Mouse (Mus musculus) forebrain, embryonic 10.5 days (tissue): ENCODE measurements around the gene Gas2. TPM values are rescaled to one million over a fixed set of nuclear protein-coding genes. Genes with fewer than 3 reads are reported as not detected.

ENCODE experiments used
- DNase-seq: peaks from one replicate; pipeline ENCODE4 v3.0.0-alpha.2; 2017; ENCODE audit warnings: low spot score; ENCODE audit errors: extremely low spot score
- H3K27ac ChIP-seq: fragments of 300-500 bp; sonication (generic); 2 replicates; pipeline ENCODE4 v1.5.1; 2016; ENCODE audit warnings: mild to moderate bottlenecking
- H3K27me3 ChIP-seq: fragments of 300-500 bp; sonication (generic); 2 replicates; pipeline ENCODE4 v1.6.1; 2016; ENCODE audit warnings: mild to moderate bottlenecking; ENCODE audit not compliant: poor library complexity, severe bottlenecking
- H3K36me3 ChIP-seq: fragments of 300-500 bp; sonication (generic); replicated peaks from 2 replicates; pipeline ENCODE4 v1.6.1; 2016; ENCODE audit warnings: mild to moderate bottlenecking, moderate library complexity
- H3K4me1 ChIP-seq: fragments of 300-500 bp; sonication (generic); 2 replicates; pipeline ENCODE4 v1.6.1; 2016
- H3K4me3 ChIP-seq: fragments of 300-500 bp; sonication (generic); 2 replicates; pipeline ENCODE4 v1.5.1; 2016; ENCODE audit warnings: mild to moderate bottlenecking, moderate library complexity
- H3K9me3 ChIP-seq: fragments of 300-500 bp; sonication (generic); 2 replicates; pipeline ENCODE4 v1.6.1; 2016; ENCODE audit warnings: mild to moderate bottlenecking, moderate library complexity
- WGBS: fragments of 180-500 bp; shearing (Covaris S2); methylation state at CpG from one replicate; pipeline ENCODE4 v1.1.7; 2016; 5-methylcytosine and 5-hydroxymethylcytosine counted together
- polyA plus RNA-seq: library from polyadenylated mRNA; unstranded; fragments of >200 nt; fragmentation: Nextera tagmentation; extraction: Ambion mirVana; gene quantifications from 2 replicates; pipeline ENCODE4 v1.2.1, GENCODE M21; 2016

The Gas2 gene
- polyA plus RNA-seq = 25.1 and 27.6 TPM in 2 replicates

DNA sequence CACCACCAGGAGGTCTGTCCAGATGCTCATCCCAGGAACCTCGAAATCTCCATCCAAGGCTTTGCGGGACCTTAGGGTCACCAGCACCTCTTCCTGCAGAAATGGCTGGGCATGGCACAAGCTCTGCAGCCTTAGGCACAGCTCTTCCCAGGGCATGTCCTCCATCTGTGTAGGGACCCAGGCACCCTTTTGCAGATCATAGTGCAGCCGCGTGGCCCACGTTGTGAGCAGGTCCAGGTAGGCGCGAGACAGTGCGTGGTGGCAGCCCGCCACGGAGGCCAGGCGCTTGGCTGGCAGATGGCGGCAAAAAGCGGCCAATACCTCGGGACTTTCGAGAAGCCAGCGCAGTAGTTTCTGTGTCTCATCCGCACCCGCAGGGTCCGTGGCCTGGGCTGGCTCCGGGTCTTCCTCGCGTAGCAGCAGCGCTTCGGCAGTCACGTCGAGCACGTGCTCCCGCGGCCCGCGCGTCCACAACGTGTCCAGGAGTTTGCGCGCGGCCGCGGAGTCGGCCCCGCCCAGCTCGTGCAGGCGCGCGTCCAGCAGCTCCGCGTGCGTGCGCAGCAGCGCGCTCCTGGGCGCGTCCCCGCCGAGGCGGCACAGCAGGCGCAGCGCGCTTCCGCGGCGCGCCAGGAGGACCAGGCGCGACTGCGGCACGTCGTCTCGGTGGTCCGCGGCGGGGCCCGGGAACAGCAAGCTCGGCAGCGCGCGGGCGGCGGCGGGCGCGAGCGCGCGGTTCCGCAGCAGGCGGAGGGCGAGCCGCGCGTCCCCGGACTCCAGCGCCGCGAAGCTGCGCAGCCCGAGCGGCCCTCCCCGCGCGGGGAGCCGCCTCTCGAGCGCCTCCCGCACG is at the start of gene Gas2:
Gene Gas2, plus strand, starts transcription at position 766 of the 847 bp plus-strand sequence.
- peaks cover 57% of the 10 kb centered on the region for H3K36me3 ChIP-seq
- 9% methylated on average over 100 of the region's 105 CpGs for WGBS
- DNase-seq = peak; percentile 76
- peaks cover 20% of the 10 kb centered on the region for H3K4me1 ChIP-seq
- peaks cover 2% of the 10 kb centered on the region; the same call in 1 of the 2 replicates for H3K9me3 ChIP-seq
- H3K27me3 ChIP-seq = no peaks in the 10 kb centered on the region
- H3K4me3 ChIP-seq = peak within 1 kb of the TSS; percentile 72
- H3K27ac ChIP-seq = peak within 1 kb of the TSS; percentile 98

DNA sequence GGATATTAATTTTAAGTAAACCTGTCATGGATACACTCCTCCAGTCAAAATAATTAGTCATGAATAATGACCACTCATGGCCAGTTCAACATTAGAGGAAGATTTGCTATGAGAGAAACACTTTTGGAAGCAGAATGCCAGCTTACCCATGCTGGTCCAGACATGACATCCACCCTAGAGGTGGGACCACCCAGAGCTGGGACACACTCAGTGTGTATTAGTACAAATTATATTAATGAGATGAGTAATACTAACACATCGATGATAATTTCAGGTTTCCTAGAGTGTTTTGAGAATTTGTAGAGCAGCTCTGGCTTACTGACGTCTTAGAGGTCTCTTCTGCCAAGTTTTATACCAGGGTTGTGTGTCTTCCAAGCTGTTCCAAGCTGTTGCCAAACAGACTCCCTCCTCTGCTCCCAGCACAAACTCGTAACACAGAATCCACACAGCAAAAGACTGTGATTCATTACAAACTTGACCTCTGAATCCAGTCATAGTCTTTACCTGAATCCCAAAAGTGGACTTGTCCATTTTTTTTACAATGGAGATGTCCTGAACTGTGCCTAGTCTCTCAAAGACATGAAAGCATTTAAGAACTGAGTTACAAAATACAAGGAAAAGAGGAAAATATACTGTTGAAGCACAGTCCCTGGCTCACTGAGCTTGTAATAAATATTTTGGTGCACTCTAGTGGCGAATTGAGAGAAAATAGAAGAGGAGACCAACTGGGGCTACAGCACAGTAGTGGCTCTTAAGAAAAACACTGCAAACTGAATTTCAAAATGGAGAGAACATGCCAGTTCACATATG is 46.1 kb upstream of the Gas2 start:
- no peaks in the 10 kb centered on the region for H3K9me3 ChIP-seq
- DNase-seq = no peak
- H3K27me3 ChIP-seq = no peaks in the 10 kb centered on the region
- WGBS = 58% methylated on average over 4 of the region's 4 CpGs
- no peaks in the 10 kb centered on the region for H3K36me3 ChIP-seq
- no peaks in the 10 kb centered on the region for H3K4me1 ChIP-seq
- H3K4me3 ChIP-seq = no peak overlapping the region
- no peak overlapping the region for H3K27ac ChIP-seq

DNA sequence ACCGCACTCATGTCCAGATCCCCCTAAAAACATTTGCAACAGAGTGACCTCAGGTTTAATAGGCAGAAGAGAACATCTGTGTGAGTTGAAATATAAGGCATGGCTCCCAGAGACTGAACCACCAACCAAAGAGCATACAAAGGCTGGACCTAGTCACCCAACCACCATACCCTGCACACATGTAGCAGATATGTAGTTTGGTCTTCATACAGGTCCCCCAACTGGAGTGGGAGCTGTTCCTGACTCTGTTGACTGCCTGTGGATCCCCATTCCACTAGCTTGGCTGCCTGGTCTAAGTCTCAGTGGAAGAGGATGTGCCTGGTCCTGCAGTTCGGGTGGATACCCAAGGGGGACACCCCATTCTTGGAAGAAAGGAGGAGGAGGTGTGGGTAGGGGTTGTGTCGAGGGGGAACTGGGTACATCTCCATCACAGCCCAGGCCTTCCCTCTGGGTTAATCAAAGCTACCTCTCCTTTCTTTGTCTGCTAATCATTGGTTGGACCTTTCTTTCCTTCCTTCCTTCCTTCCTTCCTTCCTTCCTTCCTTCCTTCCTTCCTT is 45.5 kb upstream of the Gas2 start:
- DNase-seq = no peak
- 74% methylated on average over 3 of the region's 3 CpGs for WGBS

DNA sequence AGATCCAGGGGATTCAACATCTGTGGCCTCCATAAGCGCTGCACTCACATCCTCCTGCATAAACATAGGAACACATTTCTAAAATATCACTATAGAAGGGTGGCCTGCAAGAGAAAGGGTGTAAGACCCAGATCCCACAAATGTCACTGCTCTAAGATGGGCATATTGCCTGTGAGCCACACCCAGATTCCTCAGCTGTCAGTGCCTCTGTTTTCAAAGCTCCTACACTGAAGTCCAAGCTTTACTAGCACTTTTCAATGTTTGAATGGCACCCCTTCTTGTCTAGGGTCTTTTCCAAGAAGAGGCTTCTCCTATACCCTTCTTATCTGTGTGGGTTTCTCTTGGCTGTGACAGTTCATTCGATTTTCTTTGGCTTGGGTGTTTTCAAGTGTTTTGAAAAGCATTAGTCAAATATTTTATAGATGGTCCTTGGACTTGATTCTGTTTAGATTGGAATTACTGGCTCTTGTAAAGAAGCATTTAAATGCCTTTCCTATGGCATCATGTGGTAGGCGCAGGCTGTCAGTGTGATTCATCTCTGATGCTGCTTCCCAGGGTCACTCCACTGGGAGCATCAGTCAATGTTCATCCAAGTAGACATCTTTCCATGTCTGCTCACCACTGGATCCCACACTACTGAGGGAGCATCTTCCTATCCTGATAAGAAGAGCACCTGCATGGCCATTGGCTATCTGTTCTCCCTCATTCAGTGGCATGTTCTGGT is 43.4 kb upstream of the Gas2 start:
- no peak overlapping the region for H3K27ac ChIP-seq
- no peaks in the 10 kb centered on the region for H3K9me3 ChIP-seq
- no peak overlapping the region for H3K4me3 ChIP-seq
- no peaks in the 10 kb centered on the region for H3K4me1 ChIP-seq
- no peaks in the 10 kb centered on the region for H3K27me3 ChIP-seq
- H3K36me3 ChIP-seq = no peaks in the 10 kb centered on the region
- 76% methylated on average over 3 of the region's 3 CpGs for WGBS
- no peak for DNase-seq

More for the DNA sequence above, 45.5 kb upstream of the Gas2 start:
- Histone ChIP-seq H3K36me3 (no peaks in the 10 kb centered on the region), H3K4me3 (no peak overlapping the region), H3K27ac (no peak overlapping the region), H3K9me3 (no peaks in the 10 kb centered on the region), H3K4me1 (no peaks in the 10 kb centered on the region), H3K27me3 (no peaks in the 10 kb centered on the region)

DNA sequence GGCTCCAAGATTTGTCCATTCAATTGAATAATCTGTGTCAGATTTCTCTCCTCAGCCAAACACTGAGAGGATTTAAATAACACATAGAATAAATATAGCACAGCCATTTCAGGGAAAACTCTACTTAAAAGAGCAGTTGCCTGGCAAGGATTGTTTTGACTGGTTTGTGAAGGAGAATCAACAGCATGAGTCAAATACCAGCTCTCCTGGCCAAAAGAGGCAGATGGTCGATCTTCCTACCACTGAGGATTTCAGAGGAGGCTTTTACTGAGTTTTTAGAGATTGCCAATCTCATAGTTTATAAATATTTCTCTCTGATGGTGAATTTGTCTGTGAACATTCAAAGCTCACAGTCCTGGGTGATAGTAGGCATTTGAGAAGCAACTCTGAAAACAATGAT is 41.9 kb upstream of the Gas2 start:
- DNase-seq = no peak
- WGBS = 78% methylated on average over 1 of the region's 1 CpGs
- H3K36me3 ChIP-seq = no peaks in the 10 kb centered on the region
- no peaks in the 10 kb centered on the region for H3K4me1 ChIP-seq
- H3K27me3 ChIP-seq = no peaks in the 10 kb centered on the region
- no peak overlapping the region for H3K27ac ChIP-seq
- H3K9me3 ChIP-seq = no peaks in the 10 kb centered on the region
- H3K4me3 ChIP-seq = no peak overlapping the region

DNA sequence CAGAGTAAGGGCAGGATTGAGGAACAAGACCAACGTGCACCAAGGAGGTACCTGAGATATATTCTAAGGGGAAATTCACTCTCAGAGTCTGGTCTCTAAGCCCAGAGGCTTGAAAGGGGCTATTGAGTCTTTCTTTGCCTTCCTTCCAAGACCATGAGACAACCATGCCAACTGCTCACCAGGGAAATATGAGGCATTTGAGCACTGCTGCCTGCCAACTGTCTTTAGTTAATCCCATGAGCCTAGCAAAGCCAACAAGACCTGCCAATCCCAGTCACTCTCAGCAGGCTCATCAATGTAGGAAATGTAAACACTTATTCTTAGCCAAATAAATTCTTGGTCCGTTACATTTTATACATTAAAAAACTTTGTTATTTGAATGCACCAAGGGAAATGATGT is 40.3 kb upstream of the Gas2 start:
- no peak for DNase-seq
- Histone ChIP-seq H3K9me3 (no peaks in the 10 kb centered on the region), H3K36me3 (no peaks in the 10 kb centered on the region), H3K27ac (no peak overlapping the region), H3K4me1 (no peaks in the 10 kb centered on the region), H3K27me3 (no peaks in the 10 kb centered on the region), H3K4me3 (no peak overlapping the region)
- WGBS = 83% methylated on average over 2 of the region's 2 CpGs

DNA sequence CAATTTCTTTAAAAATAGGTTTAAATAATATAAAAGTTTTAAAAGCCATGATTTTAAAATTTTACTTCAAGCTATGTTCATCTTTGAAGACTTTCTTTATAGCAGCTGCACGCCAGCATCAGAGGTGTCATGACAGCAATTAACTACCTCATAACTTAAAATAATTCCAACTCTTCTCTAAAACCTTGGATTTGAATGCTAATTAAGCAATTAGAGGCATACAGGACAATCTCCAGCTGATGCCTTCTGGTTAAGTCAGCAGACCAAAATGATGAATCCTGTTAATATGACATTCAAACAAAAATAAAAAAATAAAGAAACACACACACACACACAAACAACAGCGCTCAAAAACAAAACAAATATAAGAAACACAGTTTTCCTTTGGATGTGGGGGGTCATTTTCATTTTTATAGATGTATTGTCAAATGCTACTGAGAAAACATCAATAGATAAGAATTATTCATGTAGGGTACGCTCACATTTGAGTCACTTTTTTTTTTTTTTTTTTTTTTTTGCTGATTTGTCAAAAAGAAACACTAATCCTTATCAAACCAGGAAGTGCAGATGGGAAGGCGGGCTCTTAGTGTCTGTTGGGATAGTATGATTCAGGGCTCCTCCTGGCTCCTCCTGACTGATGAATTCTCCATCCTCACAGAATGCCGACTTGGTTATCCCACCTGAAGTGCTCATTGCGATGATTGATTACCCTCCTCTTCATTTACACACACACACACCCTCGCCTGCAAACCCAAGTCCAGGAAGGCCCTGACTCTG is 38.1 kb upstream of the Gas2 start:
- WGBS = 85% methylated on average over 7 of the region's 7 CpGs
- Histone ChIP-seq H3K36me3 (no peaks in the 10 kb centered on the region), H3K27ac (no peak overlapping the region), H3K4me1 (no peaks in the 10 kb centered on the region), H3K27me3 (no peaks in the 10 kb centered on the region), H3K9me3 (no peaks in the 10 kb centered on the region), H3K4me3 (no peak overlapping the region)
- DNase-seq = no peak

DNA sequence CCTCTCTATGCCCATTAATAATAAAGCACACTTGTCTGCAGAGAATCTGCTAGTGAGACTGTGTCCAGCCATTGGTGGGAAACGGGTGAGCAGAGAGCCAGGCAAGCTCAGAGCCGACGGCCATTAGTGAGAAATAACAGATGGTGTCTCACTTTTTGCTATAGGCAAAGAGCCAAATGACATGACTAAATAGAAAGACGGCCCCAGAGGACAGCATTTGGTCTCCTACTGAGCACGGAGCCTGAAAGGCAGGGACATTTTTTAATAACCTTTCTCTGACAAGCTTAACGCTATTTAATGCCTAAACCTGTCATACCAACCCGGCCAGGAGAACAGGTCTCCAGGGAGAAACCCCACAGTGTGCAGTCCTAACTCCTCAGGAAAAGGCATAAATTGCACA is 29.9 kb upstream of the Gas2 start:
- Histone ChIP-seq H3K4me3 (no peak overlapping the region), H3K27me3 (no peaks in the 10 kb centered on the region), H3K27ac (no peak overlapping the region), H3K9me3 (no peaks in the 10 kb centered on the region), H3K4me1 (peaks cover 4% of the 10 kb centered on the region; the same call in 1 of the 2 replicates), H3K36me3 (no peaks in the 10 kb centered on the region)
- WGBS = 79% methylated on average over 7 of the region's 7 CpGs
- DNase-seq = no peak

DNA sequence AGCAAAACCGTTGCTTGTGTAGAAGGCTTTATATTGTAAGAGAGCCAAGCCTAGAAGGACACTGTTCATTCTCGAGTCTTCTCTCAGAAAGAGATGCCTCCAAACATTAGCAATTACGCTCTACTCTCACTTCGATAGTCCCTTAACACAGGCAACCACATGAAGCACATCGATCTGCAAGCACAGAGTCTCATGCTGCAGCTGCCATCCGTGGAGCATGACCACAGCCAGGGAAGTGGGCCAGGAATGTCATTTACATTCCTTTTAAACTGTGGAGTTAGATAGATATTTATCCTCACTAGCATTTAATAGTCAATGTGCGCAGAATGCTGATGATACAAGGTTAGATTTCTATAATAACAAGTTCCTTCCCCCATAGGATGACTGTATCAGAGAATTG is 21.3 kb upstream of the Gas2 start:
- no peak overlapping the region for H3K4me3 ChIP-seq
- no peak for DNase-seq
- no peaks in the 10 kb centered on the region for H3K27me3 ChIP-seq
- no peaks in the 10 kb centered on the region for H3K36me3 ChIP-seq
- 90% methylated on average over 7 of the region's 7 CpGs for WGBS
- peaks cover 7% of the 10 kb centered on the region; the same call in 1 of the 2 replicates for H3K9me3 ChIP-seq
- H3K4me1 ChIP-seq = no peaks in the 10 kb centered on the region
- no peak overlapping the region for H3K27ac ChIP-seq

DNA sequence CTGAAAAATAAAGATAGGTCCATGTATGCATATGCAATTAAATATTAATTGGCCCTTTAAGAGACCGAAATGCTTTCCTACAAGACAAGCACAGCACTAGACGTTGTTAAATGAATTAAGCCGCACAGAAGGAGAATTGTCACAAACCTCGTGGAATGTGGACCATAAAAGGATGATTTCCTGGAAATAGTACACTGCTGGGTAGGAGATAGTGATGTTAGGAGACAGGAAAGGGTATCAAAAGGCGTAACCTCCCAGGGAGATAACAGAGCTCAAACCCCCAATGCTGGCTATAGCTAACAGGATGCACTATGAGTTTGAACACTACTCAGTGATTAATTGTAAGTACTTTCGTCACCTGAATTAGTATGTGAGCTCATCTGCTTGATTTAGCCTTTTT is 10.9 kb upstream of the Gas2 start:
- no peak for DNase-seq
- Histone ChIP-seq H3K27me3 (no peaks in the 10 kb centered on the region), H3K27ac (no peak overlapping the region), H3K4me1 (no peaks in the 10 kb centered on the region), H3K4me3 (no peak overlapping the region), H3K36me3 (no peaks in the 10 kb centered on the region), H3K9me3 (no peaks in the 10 kb centered on the region)
- 91% methylated on average over 6 of the region's 6 CpGs for WGBS

DNA sequence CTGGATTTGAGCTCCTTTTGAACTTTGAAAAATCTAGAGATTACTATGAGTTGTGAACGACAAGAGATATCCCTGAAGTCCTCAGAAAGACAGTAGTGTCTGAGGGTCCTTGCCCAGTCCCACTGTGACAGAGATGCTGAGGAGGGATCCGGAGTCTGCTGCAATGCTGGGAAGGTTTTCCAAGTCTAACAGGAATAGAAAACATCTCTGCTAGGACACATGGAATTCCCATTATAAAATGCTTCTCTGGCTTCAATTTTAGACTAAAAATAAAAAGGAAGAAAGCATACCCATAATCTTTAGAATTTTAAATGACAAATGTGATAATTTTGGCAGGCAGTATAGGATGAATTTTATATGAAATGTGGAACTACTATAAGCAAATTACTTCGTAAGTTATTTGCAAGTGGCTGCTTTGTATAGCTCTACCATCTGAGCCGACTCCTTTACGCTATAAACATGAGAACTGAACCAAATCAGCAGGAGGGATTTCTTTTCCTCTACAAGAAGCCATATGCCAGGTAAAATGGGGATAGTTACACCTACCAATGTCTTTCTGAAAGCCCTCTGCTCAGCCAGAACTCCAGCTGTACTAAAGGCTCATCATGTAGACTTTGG is 9.8 kb upstream of the Gas2 start:
- H3K27ac ChIP-seq = no peak overlapping the region
- H3K9me3 ChIP-seq = no peaks in the 10 kb centered on the region
- no peaks in the 10 kb centered on the region for H3K27me3 ChIP-seq
- H3K4me3 ChIP-seq = no peak overlapping the region
- no peaks in the 10 kb centered on the region for H3K4me1 ChIP-seq
- WGBS = 93% methylated on average over 5 of the region's 5 CpGs
- DNase-seq = no peak
- H3K36me3 ChIP-seq = peaks cover 5% of the 10 kb centered on the region; the same call in 1 of the 2 replicates
